Mouse (Mus musculus) left cerebral cortex, adult 18-20 months (tissue): ENCODE results near the gene Fignl1. TPM values are rescaled to one million over a fixed set of nuclear protein-coding genes. Genes with fewer than 3 reads are reported as not detected.

Source experiments
- DNase-seq, 2 experiments: peaks; one replicate each; pipeline ENCODE4 v3.0.0; 2021 to 2022; ENCODE audit warnings: low spot score in 2 of 2, mixed read lengths in 1 of 2
- total RNA-seq, 2 experiments: library from RNA; stranded (reverse); gene quantifications; 2 replicates each; pipeline ENCODE4 v1.2.3; 2021

Fignl1 gene
- total RNA-seq, 2 experiments from 2014 or later, result 0.33 to 0.44 TPM

DNA sequence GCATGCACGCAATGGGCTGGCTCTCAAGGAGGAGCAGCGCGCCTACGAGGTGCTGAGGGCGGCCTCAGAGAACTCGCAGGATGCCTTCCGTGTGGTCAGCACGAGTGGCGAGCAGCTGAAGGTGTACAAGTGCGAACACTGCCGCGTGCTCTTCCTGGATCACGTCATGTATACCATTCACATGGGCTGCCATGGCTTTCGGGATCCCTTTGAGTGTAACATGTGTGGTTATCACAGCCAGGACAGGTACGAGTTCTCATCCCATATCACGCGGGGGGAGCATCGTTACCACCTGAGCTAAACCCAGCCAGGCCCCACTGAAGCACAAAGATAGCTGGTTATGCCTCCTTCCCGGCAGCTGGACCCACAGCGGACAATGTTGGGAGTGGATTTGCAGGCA is 39.5 kb downstream of the Fignl1 start:
- DNase-seq, result no peak

DNA sequence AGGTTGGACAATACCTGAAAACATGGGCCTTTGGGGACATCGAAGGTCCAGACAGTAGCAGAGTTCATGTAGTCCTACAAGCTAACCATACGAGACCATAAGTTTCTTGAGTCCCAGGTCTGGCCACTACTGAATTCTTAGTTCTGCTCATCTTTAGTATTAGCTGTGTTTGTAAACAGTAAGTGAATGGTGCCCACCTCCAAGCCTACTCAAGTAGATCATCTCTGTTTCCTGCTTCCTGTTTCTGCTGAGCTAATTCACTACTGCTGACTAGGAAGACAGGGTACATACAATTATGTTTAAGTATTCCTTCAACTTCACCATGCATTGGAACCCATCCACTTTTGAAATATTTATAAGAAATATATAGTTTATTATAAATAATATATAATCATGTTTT is 40.7 kb downstream of the Fignl1 start:
- no peak for DNase-seq

DNA sequence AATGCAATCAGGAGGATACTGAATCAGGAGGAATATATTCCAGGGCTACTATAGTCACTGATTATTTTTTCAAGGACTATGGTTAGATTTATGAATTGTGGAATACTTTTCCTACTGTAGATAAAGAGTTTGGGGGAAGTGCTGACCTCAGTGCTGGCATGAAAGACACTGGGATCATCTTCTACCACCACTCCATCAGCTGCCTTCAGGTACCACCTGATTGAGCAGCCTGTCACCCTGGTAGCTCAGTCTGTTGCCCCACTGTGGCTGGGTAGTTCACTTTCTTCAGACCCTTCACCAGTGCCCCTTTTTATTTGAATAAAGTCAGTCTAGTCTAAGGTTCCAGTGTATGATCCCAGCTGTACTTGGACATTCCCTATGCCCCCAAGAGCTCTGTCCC is 42.0 kb downstream of the Fignl1 start:
- no peak for DNase-seq

DNA sequence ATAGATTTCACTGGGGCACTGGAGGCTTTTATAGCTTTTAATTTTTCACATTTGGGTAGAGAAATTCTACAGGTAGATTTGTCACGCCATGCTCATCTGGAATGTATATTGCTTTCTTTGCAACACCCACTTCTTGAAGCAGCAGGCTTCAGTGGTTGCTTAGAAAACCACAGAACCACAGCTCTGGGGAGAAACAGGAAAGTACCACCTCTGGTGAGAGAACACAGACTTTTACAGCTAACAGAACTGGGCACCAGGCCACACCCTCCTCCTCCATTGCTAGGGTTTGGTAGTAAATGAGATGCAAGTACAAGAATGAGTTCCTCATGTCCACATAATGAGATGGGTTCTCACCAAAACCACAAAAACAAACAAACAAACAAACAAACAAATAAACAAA is 42.7 kb downstream of the Fignl1 start:
- DNase-seq, result no peak

DNA sequence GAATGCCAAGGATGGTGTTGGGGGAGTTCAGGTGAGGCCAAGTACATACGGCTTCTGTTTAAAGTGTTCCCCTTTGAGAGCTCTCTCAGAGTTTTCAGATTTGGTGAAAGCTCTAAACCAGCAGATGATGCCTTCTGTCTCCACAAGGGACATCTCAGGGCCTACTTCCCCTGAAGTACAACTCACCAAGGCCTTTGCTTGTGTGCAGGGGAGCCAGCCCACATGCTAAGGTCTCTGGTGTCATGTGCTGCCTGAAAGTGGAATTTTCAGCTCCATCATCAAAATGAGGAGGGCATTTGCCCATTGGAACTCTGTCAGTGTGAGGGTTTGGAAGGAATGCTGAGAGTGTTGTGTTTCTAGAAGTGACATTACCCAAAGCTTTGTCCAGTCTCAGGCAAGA is 43.3 kb downstream of the Fignl1 start:
- DNase-seq, result no peak

- no peak for DNase-seq
Measured at GRCm38 (mm10) chr11:11763211-11763666, 45.5 kb downstream of the Fignl1 start.

GRCm38 (mm10) chr11:11758883-11759282 is 49.9 kb downstream of the Fignl1 start:
- DNase-seq, result no peak

DNA sequence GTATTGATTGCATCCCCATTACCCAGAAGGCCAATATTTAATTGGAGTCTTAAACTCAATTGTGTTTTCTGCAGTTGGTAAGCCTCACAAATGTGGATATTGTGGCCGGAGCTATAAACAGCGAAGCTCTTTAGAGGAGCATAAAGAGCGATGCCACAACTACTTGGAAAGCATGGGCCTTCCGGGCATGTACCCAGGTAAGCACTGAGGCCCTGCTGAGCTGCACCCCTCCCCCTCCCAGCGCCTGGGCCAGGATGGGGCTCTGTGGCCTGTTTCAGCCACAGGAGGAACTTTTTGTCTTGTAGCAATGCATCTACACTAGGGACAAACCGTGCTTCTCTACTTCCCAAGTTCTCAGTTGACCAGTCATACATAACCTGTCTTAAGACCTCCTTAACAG is 50.6 kb downstream of the Fignl1 start:
- DNase-seq, result no peak

- no peak for DNase-seq
Measured at GRCm38 (mm10) chr11:11752859-11753258, 55.9 kb downstream of the Fignl1 start.

- no peak for DNase-seq
Measured at GRCm38 (mm10) chr11:11751091-11751490, 57.7 kb downstream of the Fignl1 start.

DNA sequence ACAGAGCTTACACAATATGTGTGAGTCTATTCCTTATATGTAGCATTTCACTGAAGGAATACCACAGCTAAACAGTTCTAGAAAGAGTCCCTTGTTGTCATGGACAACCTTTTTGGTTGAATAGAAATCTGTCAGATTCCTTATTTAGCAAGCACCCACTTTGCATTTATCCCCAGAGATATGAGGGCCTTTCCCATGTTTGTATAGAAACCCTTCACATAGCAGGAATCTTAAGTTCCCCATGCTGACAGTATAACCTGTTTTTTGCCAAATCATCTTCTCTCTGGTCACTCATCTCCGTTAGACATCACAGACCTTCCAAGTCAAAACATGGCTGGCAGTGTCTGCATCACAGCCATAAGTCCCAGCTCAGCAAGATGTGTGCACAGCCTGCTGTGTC is 64.5 kb downstream of the Fignl1 start:
- DNase-seq, result no peak

- DNase-seq, result no peak
Measured at GRCm38 (mm10) chr11:11742626-11743025, 66.1 kb downstream of the Fignl1 start.

DNA sequence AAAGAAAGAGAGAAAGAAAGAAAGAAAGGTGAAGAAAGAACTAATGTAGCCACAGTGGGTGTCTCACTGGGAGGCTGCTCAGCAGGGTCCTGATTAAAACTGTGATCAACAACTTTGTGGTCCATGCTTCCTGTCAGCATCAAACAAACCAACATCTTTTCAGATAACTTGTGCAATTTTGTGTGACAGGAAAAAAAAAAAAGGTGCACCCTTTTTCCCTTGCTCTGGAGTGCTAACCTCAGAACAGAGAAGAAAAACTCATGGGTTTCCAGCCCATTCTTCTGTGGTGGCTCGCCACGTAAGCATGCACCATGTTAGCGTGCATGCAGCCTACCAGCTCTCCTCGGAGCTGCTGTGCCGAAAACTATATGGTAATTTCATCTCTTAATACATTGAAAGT is 67.2 kb downstream of the Fignl1 start:
- no peak for DNase-seq

- DNase-seq, result no peak
Measured at GRCm38 (mm10) chr11:11740603-11741002, 68.2 kb downstream of the Fignl1 start.

- no peak for DNase-seq
Measured at GRCm38 (mm10) chr11:11739054-11739453, 69.7 kb downstream of the Fignl1 start.

GRCm38 (mm10) chr11:11737562-11737961 is 71.2 kb downstream of the Fignl1 start:
- DNase-seq, result no peak

Other genes starting within 250 kb of the Fignl1 start
- gene 4930512M02Rik, start 181.1 kb downstream of the Fignl1 start, total RNA-seq, result not detected
- gene Ikzf1, start 124.0 kb downstream of the Fignl1 start, total RNA-seq, result 1 to 10 TPM; 1.9 to 2.9 TPM
- 1 to 10 TPM; 3.9 to 4.2 TPM for gene Ddc, start 89.2 kb upstream of the Fignl1 start, total RNA-seq
- 10 to 100 TPM; 35.0 to 41.9 TPM for gene Grb10, start 229.7 kb upstream of the Fignl1 start, total RNA-seq